Mouse (Mus musculus) hindbrain, embryonic 15.5 days (tissue): ENCODE data around the gene Med31. TPM values are rescaled to one million over a fixed set of nuclear protein-coding genes. Genes with fewer than 3 reads are reported as not detected.

ENCODE experiments used
- ATAC-seq: fragments of 200-750 bp; cut with Nextera tagmentation; 2 replicates; pipeline ENCODE4 v1.8.0; 2017; ENCODE audit warnings: low read depth, moderate number of reproducible peaks, moderate TSS enrichment; ENCODE audit not compliant: low FRiP score
- H3K27ac ChIP-seq: fragments of 300-500 bp; sonication (generic); replicated peaks from 2 replicates; pipeline ENCODE4 v1.5.1; 2015; ENCODE audit warnings: mild to moderate bottlenecking, inconsistent platforms
- H3K27me3 ChIP-seq: fragments of 300-500 bp; sonication (generic); 2 replicates; pipeline ENCODE4 v1.6.1; 2015; ENCODE audit warnings: control low read depth, inconsistent platforms
- H3K36me3 ChIP-seq: fragments of 300-500 bp; sonication (generic); 2 replicates; pipeline ENCODE4 v1.6.1; 2015; ENCODE audit warnings: control low read depth, inconsistent platforms
- H3K4me1 ChIP-seq: fragments of 300-500 bp; sonication (generic); replicated peaks from 2 replicates; pipeline ENCODE4 v1.6.1; 2015; ENCODE audit warnings: control low read depth, inconsistent platforms
- H3K4me2 ChIP-seq: fragments of 300-500 bp; sonication (generic); 2 replicates; pipeline ENCODE4 v1.6.1; 2015; ENCODE audit warnings: moderate library complexity, mild to moderate bottlenecking, inconsistent platforms
- H3K4me3 ChIP-seq: fragments of 300-500 bp; sonication (generic); 2 replicates; pipeline ENCODE4 v1.5.1; 2015; ENCODE audit warnings: mild to moderate bottlenecking, inconsistent platforms
- H3K9ac ChIP-seq: fragments of 300-500 bp; sonication (generic); 2 replicates; pipeline ENCODE4 v1.6.1; 2015; ENCODE audit warnings: inconsistent platforms
- H3K9me3 ChIP-seq: fragments of 300-500 bp; sonication (generic); 2 replicates; pipeline ENCODE4 v1.6.1; 2016; ENCODE audit warnings: control low read depth, inconsistent platforms
- WGBS: fragments of 180-500 bp; shearing (Covaris S2); methylation state at CpG from one replicate; pipeline ENCODE4 v1.1.7; 2015; 5-methylcytosine and 5-hydroxymethylcytosine counted together
- polyA plus RNA-seq: library from polyadenylated mRNA; unstranded; fragments of >200 nt; fragmentation: Nextera tagmentation; extraction: Ambion mirVana; gene quantifications from 2 replicates; pipeline ENCODE4 v1.2.1, GENCODE M21; 2015

Gene Med31
- polyA plus RNA-seq, 1 experiment from 2014 or later, result 50.5 TPM

GRCm38 (mm10) chr11:72223414-72223813 lies 8.0 kb upstream of the Med31 start:
- H3K36me3 ChIP-seq, result no peaks in the 10 kb centered on the region
- H3K4me3 ChIP-seq, result no peak overlapping the region
- H3K27ac ChIP-seq, result no peak overlapping the region
- H3K4me2 ChIP-seq, result no peak overlapping the region
- 84% methylated on average over 4 of the region's 4 CpGs for WGBS
- peaks cover 11% of the 10 kb centered on the region for H3K4me1 ChIP-seq
- ATAC-seq, result no peak
- no peaks in the 10 kb centered on the region for H3K9me3 ChIP-seq
- no peaks in the 10 kb centered on the region for H3K27me3 ChIP-seq
- no peak overlapping the region for H3K9ac ChIP-seq

DNA sequence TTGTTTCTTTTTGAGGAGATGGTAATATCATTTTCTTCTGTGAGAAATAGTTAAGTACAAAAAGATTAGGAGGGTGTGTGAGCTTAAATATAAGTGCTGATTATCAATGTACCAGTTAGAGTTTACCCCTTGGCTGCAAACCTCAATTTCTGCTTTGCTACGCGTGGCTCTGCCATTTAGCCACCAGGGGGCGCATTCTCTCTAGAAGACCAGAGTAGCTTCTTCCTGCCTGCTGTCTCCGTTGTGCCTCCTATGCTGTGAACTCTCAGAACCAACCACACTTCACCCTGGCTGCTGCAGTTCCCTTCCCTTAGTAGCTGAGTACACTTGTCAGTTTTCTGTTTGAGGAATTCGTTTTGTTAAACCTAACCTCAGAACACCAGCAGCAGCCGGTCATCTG lies 5.9 kb upstream of the Med31 start:
- Histone ChIP-seq H3K9ac (no peak overlapping the region), H3K4me2 (no peak overlapping the region), H3K4me1 (peaks cover 20% of the 10 kb centered on the region), H3K36me3 (no peaks in the 10 kb centered on the region), H3K27me3 (no peaks in the 10 kb centered on the region), H3K9me3 (no peaks in the 10 kb centered on the region), H3K27ac (no peak overlapping the region), H3K4me3 (no peak overlapping the region)
- ATAC-seq, result no peak
- WGBS, result 17% methylated on average over 6 of the region's 6 CpGs

DNA sequence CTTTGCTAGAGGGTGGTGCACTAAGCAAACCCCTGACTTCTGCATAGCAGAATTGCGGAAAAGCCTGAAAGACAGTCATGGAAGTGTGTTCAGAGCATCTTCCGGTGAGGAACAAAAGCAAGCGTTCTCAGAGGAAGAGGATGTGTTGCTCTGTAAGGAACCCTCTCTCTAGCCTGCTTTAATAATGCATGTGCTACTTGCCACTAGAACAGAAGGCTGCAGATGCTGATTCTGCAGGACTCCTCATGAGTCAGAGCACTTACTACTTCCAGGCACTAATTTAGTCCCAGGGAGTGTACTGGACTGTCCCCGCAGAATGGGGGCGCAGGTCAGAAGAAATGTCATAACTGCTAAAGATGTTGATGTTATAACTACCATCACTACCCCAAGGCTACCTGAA lies 1.7 kb upstream of the Med31 start:
- no peaks in the 10 kb centered on the region for H3K27me3 ChIP-seq
- H3K4me1 ChIP-seq, result peaks cover 33% of the 10 kb centered on the region
- no peak overlapping the region for H3K27ac ChIP-seq
- no peak overlapping the region for H3K9ac ChIP-seq
- 80% methylated on average over 5 of the region's 5 CpGs for WGBS
- H3K4me3 ChIP-seq, result no peak overlapping the region
- 0 out of 2 replicates have a peak, but pooled peaks cover 3% of the 10 kb centered on the region for H3K36me3 ChIP-seq
- no peak for ATAC-seq
- peak overlapping the region; percentile 81 for H3K4me2 ChIP-seq
- no peaks in the 10 kb centered on the region for H3K9me3 ChIP-seq

DNA sequence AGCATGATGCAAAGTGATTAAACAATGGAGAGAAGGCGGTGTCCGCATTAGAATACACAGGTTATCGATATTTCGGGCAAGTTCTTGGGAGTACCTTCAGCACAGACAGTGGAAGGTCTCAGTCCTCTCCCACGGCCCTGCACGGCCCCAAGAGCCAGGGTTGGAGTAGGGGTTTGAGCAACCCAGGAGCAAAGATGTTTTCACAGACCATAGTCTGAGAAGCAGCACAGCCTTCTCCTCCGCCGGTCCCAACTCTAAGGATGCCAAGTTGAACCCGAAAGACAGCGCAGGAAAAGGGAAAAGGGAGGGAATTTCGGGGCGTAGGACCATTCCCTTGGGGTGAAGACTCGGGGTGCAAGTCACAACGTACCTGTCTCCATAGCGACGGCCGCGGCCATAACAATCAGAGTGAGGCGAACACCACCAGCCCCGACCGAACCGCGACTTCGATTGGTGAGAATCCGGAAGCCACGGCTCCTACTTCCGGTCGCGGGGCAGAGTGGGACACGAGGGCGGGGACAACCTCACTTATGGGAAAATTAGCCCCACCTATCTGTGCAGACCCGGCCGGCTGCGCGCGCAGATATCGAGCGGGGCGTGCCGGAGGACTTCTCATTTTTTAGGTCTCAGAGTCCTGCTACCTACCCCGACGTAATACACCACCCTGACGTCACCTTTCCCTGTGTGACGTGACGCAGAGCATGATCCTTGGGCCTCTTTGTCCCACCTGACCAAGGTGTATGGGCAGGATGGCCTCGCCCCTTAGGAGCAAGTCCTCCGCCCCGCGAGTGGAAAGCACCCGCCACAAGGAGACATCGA lies 592 bp downstream of the Med31 start:
- under 1% methylated on average over 51 of the region's 51 CpGs for WGBS
- Histone ChIP-seq H3K27ac (peak overlapping the region; percentile 90), H3K9me3 (no peaks in the 10 kb centered on the region), H3K4me2 (peak overlapping the region; percentile 81), H3K36me3 (peaks cover 19% of the 10 kb centered on the region), H3K27me3 (no peaks in the 10 kb centered on the region), H3K4me3 (peak overlapping the region; percentile 79), H3K9ac (peak overlapping the region; percentile 79), H3K4me1 (peaks cover 33% of the 10 kb centered on the region)
- peak; percentile 96 for ATAC-seq

DNA sequence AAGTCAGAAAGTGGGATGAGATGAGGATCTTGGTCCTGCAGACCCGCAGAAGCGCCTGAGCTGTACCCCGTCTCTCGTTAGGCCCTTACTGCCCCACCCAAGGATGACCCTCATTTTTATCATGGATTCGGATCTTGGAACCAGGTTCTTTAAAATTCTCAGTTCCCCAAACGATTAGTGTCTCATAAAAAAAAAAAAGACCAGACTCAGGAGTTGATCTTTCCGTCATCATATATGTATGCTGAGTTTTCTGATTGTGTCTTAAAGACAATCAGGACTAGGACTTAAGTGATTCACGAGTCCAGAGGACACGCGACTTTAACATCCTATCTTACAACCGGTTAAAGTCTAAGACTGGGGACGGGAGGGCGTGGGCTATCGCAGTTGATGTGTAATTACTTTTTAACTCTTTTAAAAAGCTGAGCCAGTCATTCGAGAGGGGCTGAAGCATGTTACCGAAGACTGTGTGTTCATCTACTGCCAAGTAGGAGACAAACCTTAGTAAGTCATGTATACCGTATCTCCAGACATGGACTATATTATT lies 7.5 kb downstream of the Med31 start:
- peaks cover 31% of the 10 kb centered on the region for H3K4me1 ChIP-seq
- ATAC-seq, result no peak
- peak overlapping the region; percentile 81 for H3K9ac ChIP-seq
- peak overlapping the region; percentile 78 for H3K4me3 ChIP-seq
- 19% methylated on average over 17 of the region's 17 CpGs for WGBS
- H3K4me2 ChIP-seq, result peak overlapping the region; percentile 72
- no peaks in the 10 kb centered on the region for H3K9me3 ChIP-seq
- H3K36me3 ChIP-seq, result peaks cover 22% of the 10 kb centered on the region
- no peaks in the 10 kb centered on the region for H3K27me3 ChIP-seq
- peak overlapping the region; percentile 79 for H3K27ac ChIP-seq

DNA sequence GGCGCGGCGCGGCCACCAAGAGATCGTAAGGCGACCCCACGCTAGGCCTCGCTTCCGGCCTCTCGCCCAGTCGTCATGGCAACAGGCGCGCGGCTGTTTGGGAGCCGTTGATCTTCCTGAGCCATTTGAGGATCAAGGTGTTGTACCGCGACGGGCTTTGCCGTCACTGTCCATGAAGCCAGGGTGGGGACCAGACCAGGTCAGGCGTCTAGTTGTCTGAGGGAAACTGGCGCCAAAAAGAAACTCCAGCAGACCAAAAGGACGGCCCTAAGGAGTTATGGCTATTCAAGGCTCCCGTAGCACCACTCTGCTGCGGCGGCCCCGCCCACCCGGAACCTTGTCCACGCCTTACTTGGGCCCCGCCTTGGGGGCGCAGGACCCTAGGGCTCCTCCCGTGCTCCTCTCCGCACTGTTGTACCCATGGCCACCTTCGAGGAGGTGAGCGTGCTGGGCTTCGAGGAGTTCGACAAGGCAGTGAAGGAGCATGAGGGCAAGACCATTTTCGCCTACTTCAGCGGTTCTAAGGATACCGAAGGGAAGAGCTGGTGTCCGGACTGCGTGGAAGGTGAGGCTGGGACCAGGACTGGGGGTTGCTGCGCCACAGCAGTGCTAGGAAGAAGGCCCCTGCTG lies 8.1 kb downstream of the Med31 start, which contains the start of the genes 4933427D14Rik and Txndc17:
Gene 4933427D14Rik, minus strand, starts transcription at position 256 of the 630 bp plus-strand sequence.
Gene Txndc17, plus strand, starts transcription at position 344 of the 630 bp plus-strand sequence.
- Histone ChIP-seq H3K27me3 (no peaks in the 10 kb centered on the region), H3K4me1 (peaks cover 30% of the 10 kb centered on the region), H3K9me3 (no peaks in the 10 kb centered on the region), H3K36me3 (peaks cover 20% of the 10 kb centered on the region), H3K4me2 (peak within 1 kb of the TSS; percentile 72), H3K27ac (peak within 1 kb of the TSS; percentile 79), H3K4me3 (peak within 1 kb of the TSS; percentile 78), H3K9ac (peak within 1 kb of the TSS; percentile 81)
- peak; percentile 93 for ATAC-seq
- 0% methylated on average over 42 of the region's 42 CpGs for WGBS

GRCm38 (mm10) chr11:72206341-72207203 lies 8.8 kb downstream of the Med31 start, which contains the start of gene Gm43951:
Gene Gm43951 (minus strand): TSS chr11:72206840.
- WGBS, result under 1% methylated on average over 43 of the region's 43 CpGs
- H3K36me3 ChIP-seq, result peaks cover 23% of the 10 kb centered on the region
- H3K4me1 ChIP-seq, result peaks cover 30% of the 10 kb centered on the region
- peak within 1 kb of the TSS; percentile 79 for H3K27ac ChIP-seq
- H3K9ac ChIP-seq, result peak within 1 kb of the TSS; percentile 81
- peak within 1 kb of the TSS; percentile 72 for H3K4me2 ChIP-seq
- peak; percentile 52 for ATAC-seq
- H3K9me3 ChIP-seq, result no peaks in the 10 kb centered on the region
- H3K4me3 ChIP-seq, result peak within 1 kb of the TSS; percentile 78
- H3K27me3 ChIP-seq, result no peaks in the 10 kb centered on the region

DNA sequence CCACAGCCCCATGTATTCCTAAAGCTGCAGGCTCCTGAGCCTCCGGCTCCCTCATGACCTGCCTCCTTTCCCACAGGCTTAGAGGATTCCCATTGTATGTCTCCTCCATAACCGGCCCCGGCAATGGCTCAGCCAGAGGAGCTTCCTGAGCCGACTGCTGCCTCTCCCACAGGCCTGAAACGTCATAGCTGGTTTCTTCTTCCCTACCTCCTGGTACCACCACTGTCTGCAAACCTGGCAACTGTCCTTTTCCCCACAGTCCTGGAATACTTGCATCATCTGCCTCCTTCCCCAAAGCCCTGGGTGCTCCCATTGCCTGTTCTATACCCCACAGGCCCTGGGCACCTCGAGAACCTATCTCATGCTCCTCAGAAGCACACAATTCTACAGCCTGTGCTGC lies 10.1 kb downstream of the Med31 start:
- peak overlapping the region; percentile 72 for H3K4me2 ChIP-seq
- ATAC-seq, result no peak
- peaks cover 30% of the 10 kb centered on the region for H3K4me1 ChIP-seq
- H3K27ac ChIP-seq, result no peak overlapping the region
- peak overlapping the region; percentile 81; the same call in 1 of the 2 replicates for H3K9ac ChIP-seq
- H3K36me3 ChIP-seq, result peaks cover 19% of the 10 kb centered on the region
- peak overlapping the region; percentile 78 for H3K4me3 ChIP-seq
- H3K9me3 ChIP-seq, result no peaks in the 10 kb centered on the region
- no peaks in the 10 kb centered on the region for H3K27me3 ChIP-seq
- 89% methylated on average over 6 of the region's 6 CpGs for WGBS

- H3K27ac ChIP-seq, result no peak overlapping the region
- H3K27me3 ChIP-seq, result no peaks in the 10 kb centered on the region
- H3K36me3 ChIP-seq, result peaks cover 17% of the 10 kb centered on the region
- no peak overlapping the region for H3K4me3 ChIP-seq
- no peak for ATAC-seq
- no peak overlapping the region for H3K4me2 ChIP-seq
- no peak overlapping the region for H3K9ac ChIP-seq
- H3K9me3 ChIP-seq, result no peaks in the 10 kb centered on the region
- H3K4me1 ChIP-seq, result peaks cover 30% of the 10 kb centered on the region
- 60% methylated on average over 1 of the region's 1 CpGs for WGBS
Measured at GRCm38 (mm10) chr11:72203440-72203839, 12.0 kb downstream of the Med31 start.

DNA sequence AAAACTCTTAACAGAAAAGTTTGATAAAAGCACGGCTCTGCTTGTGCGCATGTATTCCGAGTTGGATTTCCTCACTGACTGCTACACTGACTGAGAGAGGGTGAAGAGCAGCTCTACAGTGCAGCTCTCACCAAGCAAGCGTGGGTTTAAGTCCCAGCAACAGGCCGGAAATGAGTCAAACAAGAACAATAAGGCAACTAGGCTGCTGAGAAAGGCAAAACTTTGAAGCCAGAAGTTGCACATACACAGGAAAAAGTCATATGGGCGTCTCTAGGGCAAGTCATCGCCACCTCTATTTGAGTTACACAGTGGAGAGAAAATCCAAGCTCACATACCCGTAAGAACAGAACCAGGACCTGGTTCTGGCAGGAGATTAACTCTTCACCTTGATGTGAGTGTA lies 18.9 kb downstream of the Med31 start:
- no peaks in the 10 kb centered on the region for H3K9me3 ChIP-seq
- H3K36me3 ChIP-seq, result peaks cover 38% of the 10 kb centered on the region
- ATAC-seq, result no peak

DNA sequence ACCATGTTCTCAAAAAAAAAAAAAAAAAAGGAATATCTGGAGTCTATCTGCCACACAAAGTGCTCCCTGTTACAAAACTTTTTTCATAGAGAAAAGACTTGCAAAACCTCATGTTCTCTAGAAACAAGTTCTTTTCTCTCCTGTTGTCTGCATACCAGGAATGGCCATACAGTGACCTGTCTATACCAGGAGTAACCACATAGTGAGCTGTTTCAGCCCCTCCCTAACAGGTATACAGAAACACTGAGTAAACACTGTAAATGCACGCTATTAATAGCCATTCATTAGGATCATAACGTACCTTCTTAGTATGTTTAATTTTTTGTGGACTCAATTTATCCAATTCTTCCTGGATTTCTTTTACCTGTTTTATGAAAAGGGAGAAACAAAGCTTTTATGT lies 21.1 kb downstream of the Med31 start:
- Histone ChIP-seq H3K4me1 (no peaks in the 10 kb centered on the region), H3K27ac (no peak overlapping the region), H3K36me3 (peaks cover 50% of the 10 kb centered on the region), H3K9me3 (no peaks in the 10 kb centered on the region), H3K4me3 (no peak overlapping the region), H3K27me3 (no peaks in the 10 kb centered on the region), H3K9ac (no peak overlapping the region), H3K4me2 (no peak overlapping the region)
- 97% methylated on average over 2 of the region's 2 CpGs for WGBS
- ATAC-seq, result no peak

More for the DNA sequence above, 18.9 kb downstream of the Med31 start:
- no peak overlapping the region for H3K4me2 ChIP-seq
- H3K27me3 ChIP-seq, result no peaks in the 10 kb centered on the region
- no peaks in the 10 kb centered on the region for H3K4me1 ChIP-seq
- H3K27ac ChIP-seq, result no peak overlapping the region
- H3K9ac ChIP-seq, result no peak overlapping the region
- no peak overlapping the region for H3K4me3 ChIP-seq
- WGBS, result 87% methylated on average over 8 of the region's 8 CpGs
